Mouse (Mus musculus): ENCODE data around the gene Rgl1. TPM values are rescaled to one million over a fixed set of nuclear protein-coding genes. Genes with fewer than 3 reads are reported as not detected.

Rgl1 gene
- polyA plus RNA-seq, 1 experiment from 2014 or later = 34.8 TPM

- 87% methylated on average over 9 of the region's 9 CpGs for WGBS
- DNase-seq (ENCODE audit: low spot score) (no peak), ATAC-seq (ENCODE audit: insufficient read depth, low FRiP score, low TSS enrichment) (no peak)
- no peaks in the 10 kb centered on the region for H3K9me3 ChIP-seq (ENCODE audit: control insufficient read depth, low read length)
- no peak overlapping the region for H3K4me2 ChIP-seq (ENCODE audit: low read depth)
- no peaks in the 10 kb centered on the region for H3K27me3 ChIP-seq (ENCODE audit: control insufficient read depth, insufficient read depth, low read length)
- H3K9ac ChIP-seq (ENCODE audit: low read length) = no peak overlapping the region
- no peaks in the 10 kb centered on the region for H3K36me3 ChIP-seq (ENCODE audit: control insufficient read depth, insufficient read depth, low read length)
- H3K4me3 ChIP-seq (ENCODE audit: low read depth, low read length) = no peak overlapping the region
- H3K4me1 ChIP-seq (ENCODE audit: control insufficient read depth, insufficient read depth, low read length) = no peaks in the 10 kb centered on the region
- no peak overlapping the region for H3K27ac ChIP-seq (ENCODE audit: low read depth, low read length)
Observed at GRCm38 (mm10) chr1:152738793-152739192, 27.4 kb downstream of the Rgl1 start.

GRCm38 (mm10) chr1:152727604-152728236 lies 38.4 kb downstream of the Rgl1 start:
- Histone ChIP-seq H3K27ac (ENCODE audit: low read depth, low read length) (no peak overlapping the region), H3K36me3 (ENCODE audit: control insufficient read depth, insufficient read depth, low read length) (no peaks in the 10 kb centered on the region), H3K27me3 (ENCODE audit: control insufficient read depth, insufficient read depth, low read length) (no peaks in the 10 kb centered on the region), H3K4me3 (ENCODE audit: low read depth, low read length) (no peak overlapping the region), H3K4me1 (ENCODE audit: control insufficient read depth, insufficient read depth, low read length) (no peaks in the 10 kb centered on the region), H3K4me2 (ENCODE audit: low read depth) (no peak overlapping the region), H3K9ac (ENCODE audit: low read length) (no peak overlapping the region), H3K9me3 (ENCODE audit: control insufficient read depth, low read length) (no peaks in the 10 kb centered on the region)
- 79% methylated on average over 4 of the region's 5 CpGs for WGBS
- ATAC-seq (ENCODE audit: insufficient read depth, low FRiP score, low TSS enrichment) (no peak), DNase-seq (ENCODE audit: low spot score) (no peak)

GRCm38 (mm10) chr1:152726095-152726494 lies 40.1 kb downstream of the Rgl1 start:
- H3K27ac ChIP-seq (ENCODE audit: low read depth, low read length) = no peak overlapping the region
- H3K9ac ChIP-seq (ENCODE audit: low read length) = no peak overlapping the region
- no peaks in the 10 kb centered on the region for H3K4me1 ChIP-seq (ENCODE audit: control insufficient read depth, insufficient read depth, low read length)
- H3K27me3 ChIP-seq (ENCODE audit: control insufficient read depth, insufficient read depth, low read length) = no peaks in the 10 kb centered on the region
- ATAC-seq (ENCODE audit: insufficient read depth, low FRiP score, low TSS enrichment) = no peak
- no peaks in the 10 kb centered on the region for H3K36me3 ChIP-seq (ENCODE audit: control insufficient read depth, insufficient read depth, low read length)
- WGBS = 76% methylated on average over 3 of the region's 3 CpGs
- H3K9me3 ChIP-seq (ENCODE audit: control insufficient read depth, low read length) = no peaks in the 10 kb centered on the region
- DNase-seq (ENCODE audit: low spot score) = no peak
- H3K4me3 ChIP-seq (ENCODE audit: low read depth, low read length) = no peak overlapping the region
- H3K4me2 ChIP-seq (ENCODE audit: low read depth) = no peak overlapping the region

GRCm38 (mm10) chr1:152724286-152724685 lies 41.9 kb downstream of the Rgl1 start:
- H3K27ac ChIP-seq (ENCODE audit: low read depth, low read length) = no peak overlapping the region
- no peak overlapping the region for H3K4me2 ChIP-seq (ENCODE audit: low read depth)
- DNase-seq (ENCODE audit: low spot score) (no peak), ATAC-seq (ENCODE audit: insufficient read depth, low FRiP score, low TSS enrichment) (no peak)
- no peak overlapping the region for H3K9ac ChIP-seq (ENCODE audit: low read length)
- no peaks in the 10 kb centered on the region for H3K4me1 ChIP-seq (ENCODE audit: control insufficient read depth, insufficient read depth, low read length)
- H3K9me3 ChIP-seq (ENCODE audit: control insufficient read depth, low read length) = no peaks in the 10 kb centered on the region
- H3K36me3 ChIP-seq (ENCODE audit: control insufficient read depth, insufficient read depth, low read length) = no peaks in the 10 kb centered on the region
- H3K4me3 ChIP-seq (ENCODE audit: low read depth, low read length) = no peak overlapping the region
- H3K27me3 ChIP-seq (ENCODE audit: control insufficient read depth, insufficient read depth, low read length) = no peaks in the 10 kb centered on the region

- 87% methylated on average over 11 of the region's 11 CpGs for WGBS
- Histone ChIP-seq H3K27ac (ENCODE audit: low read depth, low read length) (no peak overlapping the region), H3K36me3 (ENCODE audit: control insufficient read depth, insufficient read depth, low read length) (no peaks in the 10 kb centered on the region), H3K9ac (ENCODE audit: low read length) (no peak overlapping the region), H3K4me1 (ENCODE audit: control insufficient read depth, insufficient read depth, low read length) (no peaks in the 10 kb centered on the region), H3K4me2 (ENCODE audit: low read depth) (no peak overlapping the region), H3K4me3 (ENCODE audit: low read depth, low read length) (no peak overlapping the region), H3K9me3 (ENCODE audit: control insufficient read depth, low read length) (no peaks in the 10 kb centered on the region), H3K27me3 (ENCODE audit: control insufficient read depth, insufficient read depth, low read length) (no peaks in the 10 kb centered on the region)
- DNase-seq (ENCODE audit: low spot score) (no peak), ATAC-seq (ENCODE audit: insufficient read depth, low FRiP score, low TSS enrichment) (no peak)
Observed at GRCm38 (mm10) chr1:152721535-152722198, 44.5 kb downstream of the Rgl1 start.

GRCm38 (mm10) chr1:152720969-152721368 lies 45.2 kb downstream of the Rgl1 start:
- Histone ChIP-seq H3K27ac (ENCODE audit: low read depth, low read length) (no peak overlapping the region), H3K9ac (ENCODE audit: low read length) (no peak overlapping the region), H3K36me3 (ENCODE audit: control insufficient read depth, insufficient read depth, low read length) (no peaks in the 10 kb centered on the region), H3K9me3 (ENCODE audit: control insufficient read depth, low read length) (no peaks in the 10 kb centered on the region), H3K27me3 (ENCODE audit: control insufficient read depth, insufficient read depth, low read length) (no peaks in the 10 kb centered on the region), H3K4me3 (ENCODE audit: low read depth, low read length) (no peak overlapping the region), H3K4me1 (ENCODE audit: control insufficient read depth, insufficient read depth, low read length) (no peaks in the 10 kb centered on the region), H3K4me2 (ENCODE audit: low read depth) (no peak overlapping the region)
- ATAC-seq (ENCODE audit: insufficient read depth, low FRiP score, low TSS enrichment) (no peak), DNase-seq (ENCODE audit: low spot score) (no peak)
- 88% methylated on average over 4 of the region's 4 CpGs for WGBS

GRCm38 (mm10) chr1:152718200-152718599 lies 48.0 kb downstream of the Rgl1 start:
- Histone ChIP-seq H3K4me3 (ENCODE audit: low read depth, low read length) (no peak overlapping the region), H3K9ac (ENCODE audit: low read length) (no peak overlapping the region), H3K4me1 (ENCODE audit: control insufficient read depth, insufficient read depth, low read length) (no peaks in the 10 kb centered on the region), H3K9me3 (ENCODE audit: control insufficient read depth, low read length) (no peaks in the 10 kb centered on the region), H3K27me3 (ENCODE audit: control insufficient read depth, insufficient read depth, low read length) (no peaks in the 10 kb centered on the region), H3K27ac (ENCODE audit: low read depth, low read length) (no peak overlapping the region), H3K36me3 (ENCODE audit: control insufficient read depth, insufficient read depth, low read length) (no peaks in the 10 kb centered on the region), H3K4me2 (ENCODE audit: low read depth) (no peak overlapping the region)
- DNase-seq (ENCODE audit: low spot score) (no peak), ATAC-seq (ENCODE audit: insufficient read depth, low FRiP score, low TSS enrichment) (no peak)
- 73% methylated on average over 6 of the region's 6 CpGs for WGBS

- WGBS = 86% methylated on average over 1 of the region's 1 CpGs
- DNase-seq (ENCODE audit: low spot score) = no peak
Observed at GRCm38 (mm10) chr1:152717329-152717728, 48.8 kb downstream of the Rgl1 start.

GRCm38 (mm10) chr1:152714405-152714804 lies 51.7 kb downstream of the Rgl1 start:
- Histone ChIP-seq H3K9me3 (ENCODE audit: control insufficient read depth, low read length) (no peaks in the 10 kb centered on the region), H3K27ac (ENCODE audit: low read depth, low read length) (no peak overlapping the region), H3K4me1 (ENCODE audit: control insufficient read depth, insufficient read depth, low read length) (no peaks in the 10 kb centered on the region), H3K9ac (ENCODE audit: low read length) (no peak overlapping the region), H3K4me2 (ENCODE audit: low read depth) (no peak overlapping the region), H3K36me3 (ENCODE audit: control insufficient read depth, insufficient read depth, low read length) (no peaks in the 10 kb centered on the region), H3K27me3 (ENCODE audit: control insufficient read depth, insufficient read depth, low read length) (no peaks in the 10 kb centered on the region), H3K4me3 (ENCODE audit: low read depth, low read length) (no peak overlapping the region)
- ATAC-seq (ENCODE audit: insufficient read depth, low FRiP score, low TSS enrichment) (no peak), DNase-seq (ENCODE audit: low spot score) (no peak)
- WGBS = 87% methylated on average over 3 of the region's 3 CpGs

More at GRCm38 (mm10) chr1:152717329-152717728, 48.8 kb downstream of the Rgl1 start:
- Histone ChIP-seq H3K27ac (ENCODE audit: low read depth, low read length) (no peak overlapping the region), H3K4me2 (ENCODE audit: low read depth) (no peak overlapping the region), H3K4me3 (ENCODE audit: low read depth, low read length) (no peak overlapping the region), H3K27me3 (ENCODE audit: control insufficient read depth, insufficient read depth, low read length) (no peaks in the 10 kb centered on the region), H3K36me3 (ENCODE audit: control insufficient read depth, insufficient read depth, low read length) (no peaks in the 10 kb centered on the region), H3K4me1 (ENCODE audit: control insufficient read depth, insufficient read depth, low read length) (no peaks in the 10 kb centered on the region), H3K9me3 (ENCODE audit: control insufficient read depth, low read length) (no peaks in the 10 kb centered on the region), H3K9ac (ENCODE audit: low read length) (no peak overlapping the region)
- ATAC-seq (ENCODE audit: insufficient read depth, low FRiP score, low TSS enrichment) = no peak

Measured in neural tube, embryonic 11.5 days (tissue).